Mouse (Mus musculus) liver, embryonic 12.5 days (tissue): ENCODE data around the gene Phtf1. TPM values are rescaled to one million over a fixed set of nuclear protein-coding genes. Genes with fewer than 3 reads are reported as not detected.
A peak's percentile ranks its signal among the peaks of the same experiment; 100 is the strongest.

Source experiments
- ATAC-seq: fragments of 200-750 bp; cut with Nextera tagmentation; 2 replicates; pipeline ENCODE4 v1.8.0; 2017; ENCODE audit warnings: moderate number of reproducible peaks, mild to moderate bottlenecking, moderate library complexity
- H3K27ac ChIP-seq: fragments of 300-500 bp; sonication (generic); 2 replicates; pipeline ENCODE4 v1.5.1; 2016; ENCODE audit warnings: mild to moderate bottlenecking
- H3K27me3 ChIP-seq: fragments of 300-500 bp; sonication (generic); replicated peaks from 2 replicates; pipeline ENCODE4 v1.6.1; 2016; ENCODE audit warnings: mild to moderate bottlenecking, moderate library complexity
- H3K36me3 ChIP-seq: fragments of 300-500 bp; sonication (generic); 2 replicates; pipeline ENCODE4 v1.6.1; 2016; ENCODE audit warnings: mild to moderate bottlenecking, moderate library complexity
- H3K4me1 ChIP-seq: fragments of 300-500 bp; sonication (generic); 2 replicates; pipeline ENCODE4 v1.6.1; 2016
- H3K4me2 ChIP-seq: fragments of 300-500 bp; sonication (generic); 2 replicates; pipeline ENCODE4 v1.6.1; 2016; ENCODE audit warnings: mild to moderate bottlenecking, moderate library complexity
- H3K4me3 ChIP-seq: fragments of 300-500 bp; sonication (generic); 2 replicates; pipeline ENCODE4 v1.5.1; 2016; ENCODE audit warnings: mild to moderate bottlenecking, moderate library complexity
- H3K9ac ChIP-seq: fragments of 300-500 bp; sonication (generic); 2 replicates; pipeline ENCODE4 v1.6.1; 2016; ENCODE audit warnings: mild to moderate bottlenecking, moderate library complexity
- H3K9me3 ChIP-seq: fragments of 300-500 bp; sonication (generic); replicated peaks from 2 replicates; pipeline ENCODE4 v1.6.1; 2016; ENCODE audit warnings: mild to moderate bottlenecking, moderate library complexity
- WGBS: fragments of 180-500 bp; shearing (Covaris S2); methylation state at CpG from one replicate; pipeline ENCODE4 v1.1.7; 2016; ENCODE audit not compliant: insufficient replicate concordance; 5-methylcytosine and 5-hydroxymethylcytosine counted together
- polyA plus RNA-seq: library from polyadenylated mRNA; unstranded; fragments of >200 nt; fragmentation: Nextera tagmentation; extraction: Ambion mirVana; gene quantifications from 2 replicates; pipeline ENCODE4 v1.2.1, GENCODE M21; 2016

Gene Phtf1
- 13.2 TPM in 2 replicates for polyA plus RNA-seq

- Histone ChIP-seq H3K36me3 (peaks cover 27% of the 10 kb centered on the region), H3K9me3 (no peaks in the 10 kb centered on the region), H3K4me3 (peak within 1 kb of the TSS; percentile 82), H3K4me1 (peaks cover 23% of the 10 kb centered on the region), H3K9ac (peak within 1 kb of the TSS; percentile 92), H3K27me3 (no peaks in the 10 kb centered on the region), H3K27ac (peak within 1 kb of the TSS; percentile 89), H3K4me2 (peak within 1 kb of the TSS; percentile 95)
- WGBS: under 1% methylated on average over 69 of the region's 70 CpGs
- peak; percentile 97 for ATAC-seq
These were observed at the start of gene Phtf1 for GRCm38 (mm10) chr3:103967861-103968691. Gene Phtf1 (plus strand): TSS chr3:103968110.

- Histone ChIP-seq H3K4me1 (peaks cover 60% of the 10 kb centered on the region), H3K4me3 (no peak overlapping the region), H3K4me2 (no peak overlapping the region), H3K9ac (peak overlapping the region; percentile 5; the same call in 1 of the 2 replicates), H3K27ac (no peak overlapping the region), H3K36me3 (0 out of 2 replicates have a peak, but pooled peaks cover 3% of the 10 kb centered on the region), H3K9me3 (no peaks in the 10 kb centered on the region), H3K27me3 (no peaks in the 10 kb centered on the region)
- 59% methylated on average over 1 of the region's 1 CpGs for WGBS
- ATAC-seq: 0 out of 2 replicates have a peak, but pooled peaks have one; percentile 53
These were observed 47.8 kb upstream of the Phtf1 start for GRCm38 (mm10) chr3:103920094-103920493.

- Histone ChIP-seq H3K9me3 (no peaks in the 10 kb centered on the region), H3K27me3 (no peaks in the 10 kb centered on the region), H3K27ac (no peak overlapping the region), H3K4me3 (no peak overlapping the region), H3K4me2 (no peak overlapping the region), H3K36me3 (peaks cover 14% of the 10 kb centered on the region), H3K4me1 (peaks cover 40% of the 10 kb centered on the region), H3K9ac (no peak overlapping the region)
- 48% methylated on average over 3 of the region's 3 CpGs for WGBS
- no peak for ATAC-seq
These were observed 42.6 kb upstream of the Phtf1 start for GRCm38 (mm10) chr3:103925302-103925701.

GRCm38 (mm10) chr3:103927511-103927910, 40.4 kb upstream of the Phtf1 start:
- Histone ChIP-seq H3K36me3 (peaks cover 30% of the 10 kb centered on the region), H3K4me3 (no peak overlapping the region), H3K4me1 (peaks cover 26% of the 10 kb centered on the region), H3K9ac (no peak overlapping the region), H3K4me2 (no peak overlapping the region), H3K27me3 (no peaks in the 10 kb centered on the region), H3K9me3 (no peaks in the 10 kb centered on the region), H3K27ac (no peak overlapping the region)
- peak; percentile 60; the same call in 1 of the 2 replicates for ATAC-seq
- 68% methylated on average over 6 of the region's 6 CpGs for WGBS

- Histone ChIP-seq H3K4me1 (no peaks in the 10 kb centered on the region; the same call in 1 of the 2 replicates), H3K9me3 (no peaks in the 10 kb centered on the region), H3K36me3 (peaks cover 8% of the 10 kb centered on the region; the same call in 1 of the 2 replicates), H3K27ac (no peak overlapping the region), H3K4me3 (no peak overlapping the region), H3K27me3 (no peaks in the 10 kb centered on the region), H3K4me2 (no peak overlapping the region), H3K9ac (no peak overlapping the region)
- 83% methylated on average over 1 of the region's 1 CpGs for WGBS
- ATAC-seq: no peak
These were observed 22.9 kb upstream of the Phtf1 start for GRCm38 (mm10) chr3:103944794-103945562.

GRCm38 (mm10) chr3:103948666-103949065, 19.2 kb upstream of the Phtf1 start:
- H3K9me3 ChIP-seq: no peaks in the 10 kb centered on the region
- no peaks in the 10 kb centered on the region for H3K27me3 ChIP-seq
- WGBS: 85% methylated on average over 7 of the region's 7 CpGs
- H3K27ac ChIP-seq: no peak overlapping the region
- no peak overlapping the region for H3K4me2 ChIP-seq
- no peak overlapping the region for H3K9ac ChIP-seq
- ATAC-seq: no peak
- H3K4me3 ChIP-seq: no peak overlapping the region
- no peaks in the 10 kb centered on the region; the same call in 1 of the 2 replicates for H3K4me1 ChIP-seq
- peaks cover 8% of the 10 kb centered on the region; the same call in 1 of the 2 replicates for H3K36me3 ChIP-seq

- Histone ChIP-seq H3K27me3 (no peaks in the 10 kb centered on the region), H3K36me3 (peaks cover 54% of the 10 kb centered on the region), H3K4me2 (no peak overlapping the region), H3K27ac (no peak overlapping the region), H3K9me3 (no peaks in the 10 kb centered on the region), H3K4me1 (no peaks in the 10 kb centered on the region), H3K4me3 (no peak overlapping the region), H3K9ac (no peak overlapping the region)
- WGBS: 86% methylated on average over 3 of the region's 3 CpGs
- no peak for ATAC-seq
These were observed 7.3 kb upstream of the Phtf1 start for GRCm38 (mm10) chr3:103960622-103961021.

GRCm38 (mm10) chr3:103967231-103967630, 679 bp upstream of the Phtf1 start:
- Histone ChIP-seq H3K9ac (peak overlapping the region; percentile 92), H3K9me3 (no peaks in the 10 kb centered on the region), H3K27me3 (no peaks in the 10 kb centered on the region), H3K27ac (peak overlapping the region; percentile 89), H3K4me1 (peaks cover 23% of the 10 kb centered on the region), H3K4me3 (peak overlapping the region; percentile 82), H3K4me2 (peak overlapping the region; percentile 95), H3K36me3 (peaks cover 31% of the 10 kb centered on the region)
- no peak for ATAC-seq
- 15% methylated on average over 2 of the region's 2 CpGs for WGBS

- peak overlapping the region; percentile 95 for H3K4me2 ChIP-seq
- WGBS: under 1% methylated on average over 24 of the region's 24 CpGs
- no peak for ATAC-seq
These were observed 791 bp downstream of the Phtf1 start for GRCm38 (mm10) chr3:103968701-103969100.

GRCm38 (mm10) chr3:103971157-103971556, 3.2 kb downstream of the Phtf1 start:
- WGBS: 83% methylated on average over 2 of the region's 2 CpGs
- ATAC-seq: no peak
- no peak overlapping the region for H3K27ac ChIP-seq
- no peak overlapping the region for H3K4me3 ChIP-seq
- H3K27me3 ChIP-seq: no peaks in the 10 kb centered on the region
- H3K4me1 ChIP-seq: peaks cover 35% of the 10 kb centered on the region
- H3K36me3 ChIP-seq: peaks cover 24% of the 10 kb centered on the region
- no peak overlapping the region for H3K4me2 ChIP-seq
- no peaks in the 10 kb centered on the region for H3K9me3 ChIP-seq
- no peak overlapping the region for H3K9ac ChIP-seq

More at GRCm38 (mm10) chr3:103968701-103969100, 791 bp downstream of the Phtf1 start:
- no peaks in the 10 kb centered on the region for H3K9me3 ChIP-seq
- H3K4me3 ChIP-seq: peak overlapping the region; percentile 82
- peak overlapping the region; percentile 89 for H3K27ac ChIP-seq
- H3K4me1 ChIP-seq: peaks cover 23% of the 10 kb centered on the region
- peaks cover 27% of the 10 kb centered on the region for H3K36me3 ChIP-seq
- peak overlapping the region; percentile 92 for H3K9ac ChIP-seq
- H3K27me3 ChIP-seq: no peaks in the 10 kb centered on the region

- no peak for ATAC-seq
- Histone ChIP-seq H3K4me1 (no peaks in the 10 kb centered on the region), H3K27me3 (no peaks in the 10 kb centered on the region), H3K9me3 (no peaks in the 10 kb centered on the region), H3K4me2 (no peak overlapping the region), H3K4me3 (no peak overlapping the region), H3K9ac (no peak overlapping the region), H3K36me3 (peaks cover 44% of the 10 kb centered on the region), H3K27ac (no peak overlapping the region)
- WGBS: 78% methylated on average over 4 of the region's 4 CpGs
These were observed 16.6 kb downstream of the Phtf1 start for GRCm38 (mm10) chr3:103984556-103984955.

- Histone ChIP-seq H3K27ac (no peak overlapping the region), H3K4me1 (no peaks in the 10 kb centered on the region), H3K36me3 (peaks cover 50% of the 10 kb centered on the region), H3K4me3 (no peak overlapping the region), H3K9me3 (no peaks in the 10 kb centered on the region), H3K9ac (no peak overlapping the region), H3K4me2 (no peak overlapping the region), H3K27me3 (no peaks in the 10 kb centered on the region)
- ATAC-seq: no peak
- WGBS: 84% methylated on average over 2 of the region's 2 CpGs
These were observed 17.3 kb downstream of the Phtf1 start for GRCm38 (mm10) chr3:103985194-103985593.
